Mouse (Mus musculus): ENCODE data around the gene Pcnx3. TPM values are rescaled to one million over a fixed set of nuclear protein-coding genes. Genes with fewer than 3 reads are reported as not detected.
"Not testable (repeated sequence)": the region's sequence is repeated elsewhere in the genome, so short reads cannot be mapped to it uniquely, and the experiment has no call there.

Gene Pcnx3
- polyA plus RNA-seq, 1 experiment = 28.0 TPM

DNA sequence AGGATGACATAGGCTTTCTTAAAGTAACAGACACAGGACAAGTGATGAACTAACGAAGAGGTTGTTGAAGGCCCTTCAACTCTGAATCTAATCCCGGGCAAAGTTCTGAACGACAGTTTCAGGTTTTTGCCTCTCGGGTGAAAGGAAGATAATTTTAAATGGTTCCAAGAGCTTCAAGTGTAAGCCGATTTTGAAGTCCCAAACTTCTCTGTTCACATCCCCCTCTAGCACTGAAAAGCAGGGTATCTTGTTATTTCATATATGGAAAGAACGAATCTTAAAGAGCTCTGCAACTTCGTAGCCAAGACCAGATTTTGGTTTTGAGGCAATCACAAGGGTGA lies 350 bp upstream of the Pcnx3 start:
- Histone ChIP-seq H3K79me2 (ENCODE audit: control insufficient read depth, insufficient read depth) (peaks cover 59% of the 10 kb centered on the region), H3K36me3 (ENCODE audit: control insufficient read depth, insufficient read depth) (peaks cover 24% of the 10 kb centered on the region), H3K4me3 (ENCODE audit: insufficient read depth, poor library complexity, severe bottlenecking) (peak overlapping the region; percentile 89), H3ac (ENCODE audit: control insufficient read depth, insufficient read length, low read depth) (peak overlapping the region; percentile 66), H3K27me3 (ENCODE audit: control insufficient read depth, insufficient read depth, insufficient read length) (no peaks in the 10 kb centered on the region), H3K79me3 (ENCODE audit: low read depth) (peaks cover 44% of the 10 kb centered on the region)
- no peak for TF ChIP-seq CTCF (IDR thresholded peaks at IDR 0.05; ENCODE audit: control insufficient read depth, insufficient read depth, insufficient read length)
- TF ChIP-seq USF1 (IDR thresholded peaks at IDR 0.05; ENCODE audit: low read depth) = no peak
- TF ChIP-seq MYOG (IDR thresholded peaks at IDR 0.05; ENCODE audit: control insufficient read depth, extremely low read depth, insufficient read length) = no peak
- no peak for TF ChIP-seq CEBPB (IDR thresholded peaks at IDR 0.05; ENCODE audit: low read depth)
- no peak for TF ChIP-seq MYOD1 (IDR thresholded peaks at IDR 0.05; ENCODE audit: control insufficient read depth, insufficient read length, low read depth)
- no peak for TF ChIP-seq MAX (IDR thresholded peaks at IDR 0.05)
- no peak for TF ChIP-seq FOSL1 (IDR thresholded peaks at IDR 0.05; ENCODE audit: insufficient read depth, low read length, poor library complexity, severe bottlenecking)

DNA sequence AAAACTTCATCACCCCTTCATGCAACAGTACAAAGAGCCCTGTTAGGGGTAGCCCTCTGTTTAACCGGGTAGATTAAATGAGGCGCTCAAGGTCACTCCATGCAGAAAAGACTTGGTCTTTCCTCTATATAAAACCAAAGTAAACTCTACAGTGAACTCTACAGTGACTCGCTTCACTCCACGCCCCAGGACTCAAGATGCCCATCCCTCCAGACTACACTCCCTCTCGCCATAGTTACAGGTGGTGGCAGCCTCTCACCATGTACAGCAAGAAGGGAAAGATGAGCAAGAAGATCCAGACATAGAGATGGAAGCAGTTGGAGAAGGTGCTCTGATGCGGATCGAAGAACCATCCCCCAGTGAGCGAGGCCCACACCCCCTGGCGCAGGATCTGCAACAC lies 970 bp downstream of the Pcnx3 start:
- TF ChIP-seq USF1 (IDR thresholded peaks at IDR 0.05; ENCODE audit: low read depth) = no peak
- TF ChIP-seq MYOD1 (IDR thresholded peaks at IDR 0.05; ENCODE audit: control insufficient read depth, insufficient read length, low read depth) = no peak
- no peak for TF ChIP-seq FOSL1 (IDR thresholded peaks at IDR 0.05; ENCODE audit: insufficient read depth, low read length, poor library complexity, severe bottlenecking)
- TF ChIP-seq CTCF (IDR thresholded peaks at IDR 0.05; ENCODE audit: control insufficient read depth, insufficient read depth, insufficient read length) = no peak
- TF ChIP-seq MYOG (IDR thresholded peaks at IDR 0.05; ENCODE audit: control insufficient read depth, extremely low read depth, insufficient read length) = no peak
- TF ChIP-seq MAX (IDR thresholded peaks at IDR 0.05) = no peak
- no peak for TF ChIP-seq CEBPB (IDR thresholded peaks at IDR 0.05; ENCODE audit: low read depth)
- Histone ChIP-seq H3K79me2 (ENCODE audit: control insufficient read depth, insufficient read depth) (peaks cover 46% of the 10 kb centered on the region), H3K27me3 (ENCODE audit: control insufficient read depth, insufficient read depth, insufficient read length) (no peaks in the 10 kb centered on the region), H3ac (ENCODE audit: control insufficient read depth, insufficient read length, low read depth) (peak overlapping the region; percentile 87), H3K4me3 (ENCODE audit: insufficient read depth, poor library complexity, severe bottlenecking) (peak overlapping the region; percentile 89), H3K36me3 (ENCODE audit: control insufficient read depth, insufficient read depth) (peaks cover 33% of the 10 kb centered on the region), H3K79me3 (ENCODE audit: low read depth) (peaks cover 36% of the 10 kb centered on the region)

DNA sequence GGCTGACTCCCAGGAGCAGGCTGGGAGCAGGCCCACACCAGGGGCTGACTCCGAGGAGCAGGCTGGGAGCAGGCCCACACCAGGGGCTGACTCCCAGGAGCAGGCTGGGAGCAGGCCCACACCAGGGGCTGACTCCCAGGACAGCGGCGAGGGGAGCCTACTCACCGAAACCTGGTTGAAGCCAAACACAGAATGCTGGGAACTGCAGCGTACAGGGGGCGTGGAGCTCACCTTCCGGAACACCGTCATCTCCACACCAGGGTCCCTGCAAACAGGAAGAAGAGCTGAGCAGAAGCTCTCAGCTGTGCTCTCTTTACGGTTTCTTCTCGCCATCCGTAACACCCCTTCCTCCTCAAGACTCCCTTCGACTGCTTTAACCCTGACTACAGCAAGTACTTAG lies 1.8 kb downstream of the Pcnx3 start:
- H3K79me3 ChIP-seq (ENCODE audit: low read depth) = peaks cover 29% of the 10 kb centered on the region
- peaks cover 38% of the 10 kb centered on the region for H3K36me3 ChIP-seq (ENCODE audit: control insufficient read depth, insufficient read depth)
- peak overlapping the region; percentile 38 for H3ac ChIP-seq (ENCODE audit: control insufficient read depth, insufficient read length, low read depth)
- H3K79me2 ChIP-seq (ENCODE audit: control insufficient read depth, insufficient read depth) = peaks cover 38% of the 10 kb centered on the region
- H3K4me3 ChIP-seq (ENCODE audit: insufficient read depth, poor library complexity, severe bottlenecking); H3K27me3 ChIP-seq (ENCODE audit: control insufficient read depth, insufficient read depth, insufficient read length): not testable (repeated sequence)

DNA sequence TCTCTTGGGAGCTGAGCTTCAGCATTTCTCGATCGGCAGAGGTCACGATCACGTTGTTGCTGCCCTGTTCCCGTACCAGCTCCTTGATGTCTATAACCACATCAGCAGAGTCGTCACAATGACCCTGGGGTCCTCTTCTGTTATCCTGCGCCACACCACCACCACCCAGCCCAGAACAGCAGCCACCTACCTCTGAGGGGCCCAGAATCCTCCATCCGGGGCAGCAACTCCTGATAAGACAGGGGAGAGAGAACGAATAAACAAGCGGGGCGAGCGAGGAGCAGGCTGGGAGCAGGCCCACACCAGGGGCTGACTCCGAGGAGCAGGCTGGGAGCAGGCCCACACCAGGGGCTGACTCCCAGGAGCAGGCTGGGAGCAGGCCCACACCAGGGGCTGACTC lies 2.3 kb downstream of the Pcnx3 start:
- H3K4me3 ChIP-seq (ENCODE audit: insufficient read depth, poor library complexity, severe bottlenecking) = no peak overlapping the region
- TF ChIP-seq CEBPB (IDR thresholded peaks at IDR 0.05; ENCODE audit: low read depth) (no peak), CTCF (IDR thresholded peaks at IDR 0.05; ENCODE audit: control insufficient read depth, insufficient read depth, insufficient read length) (no peak), MYOG (IDR thresholded peaks at IDR 0.05; ENCODE audit: control insufficient read depth, extremely low read depth, insufficient read length) (no peak), FOSL1 (IDR thresholded peaks at IDR 0.05; ENCODE audit: insufficient read depth, low read length, poor library complexity, severe bottlenecking) (no peak)
- H3K79me2 ChIP-seq (ENCODE audit: control insufficient read depth, insufficient read depth) = peaks cover 32% of the 10 kb centered on the region
- peaks cover 24% of the 10 kb centered on the region for H3K79me3 ChIP-seq (ENCODE audit: low read depth)
- no peak overlapping the region for H3ac ChIP-seq (ENCODE audit: control insufficient read depth, insufficient read length, low read depth)
- peaks cover 38% of the 10 kb centered on the region for H3K36me3 ChIP-seq (ENCODE audit: control insufficient read depth, insufficient read depth)
- no peaks in the 10 kb centered on the region for H3K27me3 ChIP-seq (ENCODE audit: control insufficient read depth, insufficient read depth, insufficient read length)

DNA sequence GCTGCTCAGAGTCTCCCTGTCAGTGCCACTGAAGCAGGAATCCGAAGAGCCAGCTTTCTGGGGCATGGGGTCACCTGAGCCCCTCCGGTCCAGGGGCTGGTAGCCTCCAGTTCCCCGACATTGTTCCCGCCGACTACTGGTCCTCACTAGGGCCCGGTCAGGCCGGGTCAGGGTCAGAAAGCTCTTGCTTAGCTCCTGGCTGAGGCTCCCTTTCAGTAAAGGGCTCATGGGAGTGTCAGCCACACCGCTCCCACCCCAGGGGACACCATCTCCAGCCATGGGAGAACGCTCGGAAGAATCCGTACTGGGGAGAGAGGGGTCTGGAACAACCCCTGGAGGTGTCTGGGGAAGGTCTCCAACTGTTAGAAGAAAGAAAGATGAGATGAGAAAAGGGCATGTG lies 2.8 kb downstream of the Pcnx3 start:
- H3K36me3 ChIP-seq (ENCODE audit: control insufficient read depth, insufficient read depth) = peaks cover 44% of the 10 kb centered on the region
- no peaks in the 10 kb centered on the region for H3K27me3 ChIP-seq (ENCODE audit: control insufficient read depth, insufficient read depth, insufficient read length)
- no peak for TF ChIP-seq MAX (IDR thresholded peaks at IDR 0.05)
- no peak for TF ChIP-seq MYOD1 (IDR thresholded peaks at IDR 0.05; ENCODE audit: control insufficient read depth, insufficient read length, low read depth)
- TF ChIP-seq CEBPB (IDR thresholded peaks at IDR 0.05; ENCODE audit: low read depth) = no peak
- no peak for TF ChIP-seq MYOG (IDR thresholded peaks at IDR 0.05; ENCODE audit: control insufficient read depth, extremely low read depth, insufficient read length)
- TF ChIP-seq FOSL1 (IDR thresholded peaks at IDR 0.05; ENCODE audit: insufficient read depth, low read length, poor library complexity, severe bottlenecking) = no peak
- no peak for TF ChIP-seq USF1 (IDR thresholded peaks at IDR 0.05; ENCODE audit: low read depth)
- no peak for TF ChIP-seq CTCF (IDR thresholded peaks at IDR 0.05; ENCODE audit: control insufficient read depth, insufficient read depth, insufficient read length)
- H3K4me3 ChIP-seq (ENCODE audit: insufficient read depth, poor library complexity, severe bottlenecking) = no peak overlapping the region
- H3ac ChIP-seq (ENCODE audit: control insufficient read depth, insufficient read length, low read depth) = no peak overlapping the region
- peaks cover 18% of the 10 kb centered on the region for H3K79me3 ChIP-seq (ENCODE audit: low read depth)
- H3K79me2 ChIP-seq (ENCODE audit: control insufficient read depth, insufficient read depth) = peaks cover 27% of the 10 kb centered on the region

DNA sequence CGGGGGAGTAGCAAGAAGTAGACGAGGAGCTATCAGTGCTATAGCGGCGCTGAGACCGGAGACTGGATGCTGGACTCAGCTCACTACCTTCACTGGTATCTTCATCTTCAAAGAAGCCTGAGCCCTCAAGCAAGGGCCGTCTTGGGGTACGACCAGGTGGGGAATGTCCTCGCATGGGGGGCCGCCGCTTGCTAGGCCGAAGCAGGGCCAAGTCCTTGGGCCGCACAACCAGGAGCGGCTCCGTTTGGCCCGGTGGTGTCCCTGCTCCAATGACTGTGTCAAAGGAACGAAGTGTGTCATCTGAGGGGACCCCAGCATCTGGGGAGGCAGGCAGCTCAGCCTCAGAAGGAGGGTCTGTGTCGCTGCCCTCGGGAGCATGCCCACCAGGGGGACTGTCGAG lies 3.3 kb downstream of the Pcnx3 start:
- TF ChIP-seq USF1 (IDR thresholded peaks at IDR 0.05; ENCODE audit: low read depth) (no peak), CTCF (IDR thresholded peaks at IDR 0.05; ENCODE audit: control insufficient read depth, insufficient read depth, insufficient read length) (no peak), MAX (IDR thresholded peaks at IDR 0.05) (no peak), CEBPB (IDR thresholded peaks at IDR 0.05; ENCODE audit: low read depth) (no peak), FOSL1 (IDR thresholded peaks at IDR 0.05; ENCODE audit: insufficient read depth, low read length, poor library complexity, severe bottlenecking) (no peak)
- H3K4me3 ChIP-seq (ENCODE audit: insufficient read depth, poor library complexity, severe bottlenecking) = no peak overlapping the region
- no peak overlapping the region for H3ac ChIP-seq (ENCODE audit: control insufficient read depth, insufficient read length, low read depth)
- H3K79me2 ChIP-seq (ENCODE audit: control insufficient read depth, insufficient read depth) = peaks cover 22% of the 10 kb centered on the region
- no peaks in the 10 kb centered on the region for H3K27me3 ChIP-seq (ENCODE audit: control insufficient read depth, insufficient read depth, insufficient read length)
- H3K79me3 ChIP-seq (ENCODE audit: low read depth) = peaks cover 14% of the 10 kb centered on the region
- H3K36me3 ChIP-seq (ENCODE audit: control insufficient read depth, insufficient read depth) = peaks cover 48% of the 10 kb centered on the region
